Mouse (Mus musculus) monocyte, adult 2 months (primary cell): ENCODE results near the gene Cdh13.
"Not testable (repeated sequence)": the region's sequence is repeated elsewhere in the genome, so short reads cannot be mapped to it uniquely, and the experiment has no call there.

Experiments used
- DNase-seq, 2 experiments: peaks; one replicate each; pipeline ENCODE4 v3.0.0; 2022; ENCODE audit warnings: low spot score in 2 of 2, low read depth in 1 of 2

Gene Cdh13

GRCm38 (mm10) chr8:119177226-119177935, 893.8 kb downstream of the Cdh13 start:
- no peak for DNase-seq

GRCm38 (mm10) chr8:119180626-119181025, 897.1 kb downstream of the Cdh13 start:
- no peak for DNase-seq

GRCm38 (mm10) chr8:119195695-119196094, 912.2 kb downstream of the Cdh13 start:
- no peak for DNase-seq

- DNase-seq = no peak
Measured at GRCm38 (mm10) chr8:119196486-119197150, 913.1 kb downstream of the Cdh13 start.

GRCm38 (mm10) chr8:119208567-119208966, 925.0 kb downstream of the Cdh13 start:
- DNase-seq = no peak

GRCm38 (mm10) chr8:119224547-119224946, 941.0 kb downstream of the Cdh13 start:
- DNase-seq = no peak

GRCm38 (mm10) chr8:119245181-119245580, 961.6 kb downstream of the Cdh13 start:
- no peak for DNase-seq

GRCm38 (mm10) chr8:119245641-119246040, 962.1 kb downstream of the Cdh13 start:
- DNase-seq = no peak

- DNase-seq = no peak
Measured at GRCm38 (mm10) chr8:119254358-119254757, 970.8 kb downstream of the Cdh13 start.

GRCm38 (mm10) chr8:119258642-119259041, 975.1 kb downstream of the Cdh13 start:
- no peak for DNase-seq

GRCm38 (mm10) chr8:119263750-119264149, 980.2 kb downstream of the Cdh13 start:
- no peak for DNase-seq

GRCm38 (mm10) chr8:119266304-119266703, 982.8 kb downstream of the Cdh13 start:
- no peak for DNase-seq

GRCm38 (mm10) chr8:119269576-119269975, 986.0 kb downstream of the Cdh13 start:
- DNase-seq = no peak

GRCm38 (mm10) chr8:119270371-119270770, 986.8 kb downstream of the Cdh13 start:
- DNase-seq = no peak

GRCm38 (mm10) chr8:119272891-119273290, 989.4 kb downstream of the Cdh13 start:
- no peak for DNase-seq

- DNase-seq = no peak
Measured at GRCm38 (mm10) chr8:119275442-119275841, 991.9 kb downstream of the Cdh13 start.

- DNase-seq = no peak
Measured at GRCm38 (mm10) chr8:119277047-119277451, 993.5 kb downstream of the Cdh13 start.

- DNase-seq = no peak
Measured at GRCm38 (mm10) chr8:119281761-119282160, 998.2 kb downstream of the Cdh13 start.

- no peak for DNase-seq
Measured at GRCm38 (mm10) chr8:119284516-119284915, 1001.0 kb downstream of the Cdh13 start.

- DNase-seq = no peak
Measured at GRCm38 (mm10) chr8:119284920-119285319, 1001.4 kb downstream of the Cdh13 start.

GRCm38 (mm10) chr8:119295477-119295876, 1011.9 kb downstream of the Cdh13 start:
- DNase-seq = no peak

GRCm38 (mm10) chr8:119297752-119298151, 1014.2 kb downstream of the Cdh13 start:
- DNase-seq = not testable (repeated sequence)

GRCm38 (mm10) chr8:119300335-119300734, 1016.8 kb downstream of the Cdh13 start:
- no peak for DNase-seq
